Mouse (Mus musculus) left cerebral cortex, adult 11 months (tissue): ENCODE measurements around the gene Dtx1.

ENCODE experiments used
- DNase-seq: peaks from one replicate; pipeline ENCODE4 v3.0.0; 2022; ENCODE audit warnings: low spot score

Gene Dtx1

GRCm38 (mm10) chr5:120643365-120644085 is 68.2 kb downstream of the Dtx1 start:
- DNase-seq = no peak

GRCm38 (mm10) chr5:120640094-120640493 is 71.6 kb downstream of the Dtx1 start:
- no peak for DNase-seq

- DNase-seq = no peak
These were observed 76.1 kb downstream of the Dtx1 start for GRCm38 (mm10) chr5:120635633-120636032.

- DNase-seq = no peak
These were observed 76.9 kb downstream of the Dtx1 start for GRCm38 (mm10) chr5:120634860-120635259.

GRCm38 (mm10) chr5:120634131-120634530 is 77.6 kb downstream of the Dtx1 start, which contains the start of gene Cfap73:
TSS of gene Cfap73 (minus strand) at chr5:120634235.
- DNase-seq = no peak

- DNase-seq = no peak
These were observed 79.8 kb downstream of the Dtx1 start for GRCm38 (mm10) chr5:120631892-120632291.

- DNase-seq = no peak
These were observed 80.6 kb downstream of the Dtx1 start for GRCm38 (mm10) chr5:120631128-120631527.
